Mouse (Mus musculus) cerebellum, adult 8-10 months (tissue): ENCODE measurements around the gene Nptxr.

Experiments
- DNase-seq: peaks from one replicate; pipeline ENCODE4 v3.0.0; 2022

Nptxr gene

GRCm38 (mm10) chr15:79787815-79788214 is 16.8 kb downstream of the Nptxr start:
- no peak for DNase-seq

GRCm38 (mm10) chr15:79785056-79785455 is 19.5 kb downstream of the Nptxr start:
- no peak for DNase-seq

DNA sequence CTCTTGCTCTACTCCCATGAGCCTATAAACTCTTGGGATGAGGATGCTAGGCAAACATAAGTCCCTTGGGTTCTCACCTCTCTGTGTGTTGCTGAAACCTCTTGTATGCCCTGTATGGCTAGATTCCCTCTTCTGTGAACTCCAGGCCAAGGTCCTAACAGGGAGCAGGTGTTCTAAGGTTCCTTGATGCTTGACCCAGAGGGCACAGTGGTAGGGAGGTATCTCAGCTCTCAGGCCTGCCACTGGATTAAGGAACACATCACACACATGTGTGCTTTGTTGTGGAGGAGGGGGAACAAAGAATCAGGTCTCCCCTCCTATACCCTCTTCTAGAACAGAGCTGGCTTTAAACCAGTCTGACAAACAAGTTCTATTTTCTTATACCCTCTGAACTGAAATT is 26.8 kb downstream of the Nptxr start, which contains the start of gene Dnal4:
TSS of gene Dnal4 (minus strand) at position 101 of the 400 bp plus-strand sequence.
- DNase-seq = no peak

- no peak for DNase-seq
Observed at GRCm38 (mm10) chr15:79775662-79776061, 28.9 kb downstream of the Nptxr start.

DNA sequence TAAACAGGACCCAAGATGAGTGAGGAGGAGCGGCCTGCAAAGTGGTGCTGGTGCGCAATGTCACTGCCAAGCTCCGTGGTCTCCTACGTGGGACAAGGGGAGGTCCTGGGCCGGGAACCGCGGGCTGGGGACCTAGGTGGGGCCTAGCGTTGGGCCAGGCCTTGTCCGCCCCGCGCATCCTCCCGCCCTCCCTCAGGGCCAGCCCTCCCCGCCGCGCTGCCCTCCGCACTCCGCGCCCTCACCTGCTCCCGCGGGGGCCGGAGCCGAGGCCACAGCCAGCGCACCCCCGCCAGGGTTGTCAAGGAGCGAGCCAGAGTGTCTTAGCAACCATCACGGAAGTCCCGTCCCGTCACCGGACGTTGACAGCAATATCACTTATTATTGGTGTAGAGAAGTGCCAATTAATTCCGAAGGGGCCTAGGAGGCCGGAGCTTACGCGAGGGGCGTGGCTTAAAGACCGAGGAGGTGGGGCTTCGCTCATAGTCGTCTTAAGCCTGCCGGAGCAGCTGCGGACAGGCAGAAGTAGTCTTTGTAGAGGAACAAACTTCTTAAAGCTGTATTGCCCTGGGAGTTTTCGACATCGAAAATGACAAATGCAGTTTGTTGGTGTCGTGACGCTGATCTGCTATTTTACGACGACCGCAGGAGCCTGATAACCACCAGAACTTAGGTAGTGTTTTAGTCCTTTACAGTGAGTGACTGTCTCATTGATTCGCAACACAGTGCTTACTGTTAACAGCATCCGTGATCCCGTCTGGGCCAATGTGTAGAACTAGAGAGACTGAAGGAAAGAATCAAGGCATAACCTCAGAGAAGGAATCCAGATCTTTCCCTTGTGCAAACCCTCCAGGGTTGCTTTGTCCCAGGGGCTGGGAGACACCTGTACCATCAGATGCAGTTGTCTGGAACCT is 30.2 kb downstream of the Nptxr start:
- peak; percentile 95 for DNase-seq

GRCm38 (mm10) chr15:79770629-79771240 is 33.8 kb downstream of the Nptxr start:
- no peak for DNase-seq

DNA sequence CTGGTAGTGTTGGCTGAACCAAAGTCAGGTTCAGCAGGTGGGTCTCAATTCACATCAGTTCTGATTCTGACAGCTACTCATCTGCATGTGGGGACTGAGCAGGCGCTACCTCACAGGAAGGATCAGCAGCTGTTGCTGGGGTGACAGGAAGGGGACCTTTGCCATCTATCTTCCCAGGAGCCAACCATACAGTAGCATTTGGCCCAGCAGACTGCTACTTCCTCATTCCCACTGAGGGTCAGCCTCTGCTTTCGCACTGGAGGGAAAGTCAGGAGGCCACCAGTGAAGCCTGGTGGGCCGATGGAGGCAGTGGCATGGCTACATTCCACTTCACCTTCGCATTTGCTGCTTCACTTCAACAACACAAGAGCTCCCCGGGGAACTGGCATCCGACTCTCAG is 36.3 kb downstream of the Nptxr start:
- DNase-seq = no peak

- DNase-seq = no peak
Observed at GRCm38 (mm10) chr15:79767327-79767961, 37.1 kb downstream of the Nptxr start.

- peak; percentile 57 for DNase-seq
Observed at GRCm38 (mm10) chr15:79766586-79767071, 37.9 kb downstream of the Nptxr start.

DNA sequence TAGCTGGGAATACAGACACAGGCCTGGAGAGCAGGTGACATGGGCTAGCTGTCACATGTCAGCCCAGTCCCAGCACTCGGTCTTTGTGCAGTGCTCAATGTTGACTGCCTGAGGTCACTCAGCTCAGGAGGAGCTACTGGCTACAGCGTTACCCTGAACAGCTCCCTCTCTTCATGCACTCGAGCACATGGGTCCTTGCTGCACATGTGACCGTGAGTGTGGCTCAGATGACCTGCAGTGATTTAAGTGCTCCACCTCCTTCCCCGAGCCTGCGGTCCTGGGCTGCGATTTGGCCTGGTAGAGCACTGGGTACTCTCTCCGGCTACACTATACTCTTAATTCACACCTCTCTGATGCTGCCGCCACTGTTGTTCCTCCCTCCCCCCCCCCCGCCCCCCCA is 38.4 kb downstream of the Nptxr start:
- no peak for DNase-seq

GRCm38 (mm10) chr15:79765361-79765760 is 39.2 kb downstream of the Nptxr start:
- DNase-seq = peak; percentile 61

DNA sequence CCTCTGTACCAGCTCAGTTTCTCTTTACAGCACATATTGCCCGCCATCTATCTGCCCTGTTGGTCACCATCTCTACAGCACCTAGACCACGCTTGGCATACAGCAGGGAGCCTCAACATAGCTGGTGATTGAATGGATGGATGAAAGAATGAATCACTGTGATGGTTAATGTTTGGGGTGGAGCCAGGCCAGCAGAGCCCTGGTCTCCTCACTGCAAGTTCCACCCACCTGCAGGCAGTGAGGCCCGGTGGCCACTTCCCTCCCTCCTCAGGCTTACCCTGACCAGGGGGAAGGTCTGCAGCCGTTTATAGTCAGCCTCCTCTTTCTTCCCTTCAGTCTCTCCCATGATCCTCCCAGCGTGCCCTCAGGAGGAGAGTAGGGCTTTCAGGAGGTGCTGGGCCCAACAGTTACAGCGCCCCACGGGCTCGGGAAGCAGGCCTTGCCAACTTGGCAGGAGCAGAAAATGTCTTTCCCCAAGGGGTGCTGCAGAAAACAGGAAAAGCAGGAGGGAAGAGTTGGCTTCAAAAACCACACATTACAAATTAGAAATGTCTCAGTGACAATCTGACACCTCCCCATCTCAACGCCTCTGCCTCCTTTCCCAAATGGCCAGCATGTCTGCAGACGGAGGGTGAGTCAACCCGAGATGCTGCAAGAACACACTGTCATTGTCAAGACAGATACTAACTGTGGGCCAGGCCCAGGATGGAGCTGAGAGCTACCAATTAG is 39.9 kb downstream of the Nptxr start:
- DNase-seq = peak; percentile 63

DNA sequence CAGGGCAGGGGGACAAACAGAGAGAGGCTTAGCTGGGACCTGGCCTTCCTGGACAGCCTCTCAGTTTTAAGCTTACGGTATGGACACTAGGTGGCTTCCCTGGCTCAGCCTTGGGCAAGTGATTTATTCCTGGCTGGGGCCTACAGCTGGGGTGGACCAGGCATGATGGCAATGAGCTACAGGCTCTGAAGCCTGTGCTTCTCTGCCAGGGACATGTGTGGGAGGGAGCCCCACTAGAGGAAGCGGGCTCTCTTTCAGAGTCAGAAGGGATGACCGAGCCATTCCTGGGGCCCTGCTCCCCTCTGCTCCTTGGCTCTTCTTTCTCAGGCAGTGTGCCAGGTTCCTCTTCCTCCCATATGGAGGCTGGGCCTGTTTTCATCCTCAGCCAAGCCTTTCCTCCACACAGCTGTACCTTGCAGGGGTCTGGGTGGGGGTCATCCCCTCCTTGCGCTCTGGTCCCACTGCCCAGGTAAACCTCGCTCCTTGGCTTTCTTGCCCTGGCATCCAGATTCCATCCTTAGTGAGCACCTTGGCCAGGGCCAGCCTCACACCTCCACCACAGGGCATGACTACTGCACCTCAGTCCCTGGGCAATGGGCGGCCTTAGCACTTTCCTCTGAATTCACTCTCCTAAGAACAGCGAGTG is 40.8 kb downstream of the Nptxr start:
- peak; percentile 81 for DNase-seq

- no peak for DNase-seq
Observed at GRCm38 (mm10) chr15:79763001-79763400, 41.6 kb downstream of the Nptxr start.

GRCm38 (mm10) chr15:79760956-79761355 is 43.6 kb downstream of the Nptxr start:
- DNase-seq = no peak

DNA sequence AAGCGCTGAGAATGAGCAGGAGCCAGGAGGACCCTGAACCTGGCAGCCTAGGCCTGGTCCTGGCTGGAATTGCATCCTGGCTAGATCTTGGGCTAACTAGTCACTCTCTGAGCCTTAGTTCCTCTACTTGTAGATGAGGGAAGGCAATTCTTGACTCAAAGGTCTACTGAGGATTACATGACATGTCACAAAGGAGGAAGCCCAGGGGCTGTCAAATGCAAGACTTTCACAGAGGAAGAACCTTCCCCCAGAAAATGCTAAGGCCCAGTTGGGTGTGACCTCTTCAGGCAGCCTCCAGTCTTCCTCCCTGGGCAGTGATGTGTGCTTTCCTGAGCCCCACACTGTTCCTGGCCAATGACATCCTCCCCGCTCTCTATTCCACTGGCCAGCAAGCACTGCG is 47.4 kb downstream of the Nptxr start:
- DNase-seq = no peak

GRCm38 (mm10) chr15:79755977-79756625 is 48.5 kb downstream of the Nptxr start:
- DNase-seq = no peak

DNA sequence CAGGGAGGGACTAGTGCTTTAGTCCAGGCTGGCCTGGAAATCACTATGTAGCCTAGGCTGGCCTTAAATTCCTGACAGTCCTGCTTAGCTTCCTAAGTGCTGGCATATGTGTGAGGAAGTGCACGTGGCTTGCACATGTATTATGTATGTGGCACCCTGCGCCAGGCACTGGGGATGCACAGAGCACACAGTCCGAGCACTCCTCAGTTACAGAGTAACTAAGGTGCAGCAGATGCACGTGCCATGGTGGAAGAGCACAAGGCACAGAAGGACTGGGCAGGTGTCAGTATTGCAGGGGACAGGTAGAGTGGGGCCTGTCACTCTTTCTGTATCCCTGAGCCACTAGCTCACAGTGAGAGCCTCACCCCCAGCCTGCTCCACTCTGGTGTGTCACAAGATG is 49.4 kb downstream of the Nptxr start:
- DNase-seq = no peak

- DNase-seq = no peak
Observed at GRCm38 (mm10) chr15:79753873-79754272, 50.7 kb downstream of the Nptxr start.

- no peak for DNase-seq
Observed at GRCm38 (mm10) chr15:79753420-79753752, 51.2 kb downstream of the Nptxr start.

DNA sequence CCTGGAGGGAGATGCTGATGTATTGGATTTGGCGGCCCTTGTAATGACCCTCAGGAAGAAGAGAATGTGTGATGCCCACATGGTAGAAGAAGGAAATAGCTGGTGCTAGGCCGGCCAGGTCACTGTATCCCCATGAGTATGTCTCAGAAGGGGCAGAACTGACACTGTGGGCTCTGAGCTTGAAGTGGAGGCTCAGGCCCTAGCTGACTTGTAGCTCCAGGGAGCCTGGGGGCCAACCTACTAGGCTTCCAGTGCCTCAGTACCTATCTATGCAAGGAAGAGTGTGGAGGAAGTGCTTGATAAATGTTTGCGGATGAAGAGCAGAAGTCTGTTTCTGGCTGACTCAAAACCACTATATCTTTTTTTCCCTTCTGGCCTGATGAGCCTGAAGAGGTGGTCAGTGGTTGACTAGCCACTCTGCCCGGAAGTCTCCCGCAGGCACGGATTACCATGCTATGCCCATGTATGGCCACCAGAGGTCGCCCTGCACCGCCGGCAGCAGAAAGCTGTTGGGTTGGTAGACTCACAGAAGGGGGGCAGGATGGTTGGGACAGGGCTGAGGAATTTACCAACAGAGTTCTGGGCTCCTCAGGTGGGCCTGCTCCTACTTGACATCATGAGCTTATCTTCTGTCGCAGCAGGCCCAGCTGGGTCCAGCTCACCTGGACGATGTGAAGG is 51.7 kb downstream of the Nptxr start:
- peak; percentile 83 for DNase-seq
